ENCODE assay signal across 21 mouse cellular contexts in genomic region chr9:25583621-25584020, GRCm38 (mm10).
"Had no signal": no experiment of that assay in that cellular context is flagged by ENCODE, and none has a peak within 500 bp of the region (broad histone marks: within the 10 kb centered on the region; RNA-seq: fewer than 3 reads in every experiment).

No protein-coding gene starts in this region.

- H3K27ac ChIP-seq: hindbrain, embryonic 13.5 days; hindbrain, embryonic 15.5 days; hindbrain, postnatal 0 days; kidney, embryonic 15.5 days; kidney, postnatal 0 days; limb, embryonic 10.5 days; limb, embryonic 12.5 days; liver, embryonic 13.5 days had no signal

- H3K4me3 ChIP-seq: heart, embryonic 12.5 days; hindbrain, embryonic 13.5 days; hindbrain, embryonic 15.5 days; kidney, embryonic 15.5 days; limb, embryonic 10.5 days; limb, embryonic 12.5 days; liver, embryonic 13.5 days had no signal

- H3K9ac ChIP-seq: heart, embryonic 12.5 days; hindbrain, embryonic 13.5 days; hindbrain, embryonic 15.5 days; kidney, embryonic 15.5 days; limb, embryonic 12.5 days; liver, embryonic 13.5 days had no signal

- DNase-seq: gastrocnemius, postnatal 14 days; gastrocnemius, postnatal 36 days; heart, adult 18-20 months; heart, postnatal 10 days; heart, postnatal 36 days; kidney, adult 11 months; kidney, adult 2 months; kidney, adult 9 months; kidney, postnatal 14 days; kidney, postnatal 36 days; layer of hippocampus, adult 9-11 months; layer of hippocampus, postnatal 36 days; liver, embryonic 13.5 days had no signal

- H3K36me3 ChIP-seq: hindbrain, embryonic 13.5 days; hindbrain, embryonic 15.5 days; kidney, embryonic 15.5 days; liver, embryonic 13.5 days had no signal

- H3K4me1 ChIP-seq: hindbrain, embryonic 13.5 days; hindbrain, embryonic 15.5 days; kidney, embryonic 15.5 days; limb, embryonic 12.5 days had no signal

- H3K27me3 ChIP-seq: heart, embryonic 12.5 days; hindbrain, embryonic 13.5 days; hindbrain, embryonic 15.5 days; kidney, embryonic 15.5 days; limb, embryonic 12.5 days; liver, embryonic 13.5 days had no signal
